Mouse (Mus musculus): ENCODE measurements at regions not wholly inside any gene's neighbourhood (a gene's known extent, or its start where the extent isn't known, plus 50 kb on each side); places are given as distances from the start of the nearest gene placed in this dataset.

DNA sequence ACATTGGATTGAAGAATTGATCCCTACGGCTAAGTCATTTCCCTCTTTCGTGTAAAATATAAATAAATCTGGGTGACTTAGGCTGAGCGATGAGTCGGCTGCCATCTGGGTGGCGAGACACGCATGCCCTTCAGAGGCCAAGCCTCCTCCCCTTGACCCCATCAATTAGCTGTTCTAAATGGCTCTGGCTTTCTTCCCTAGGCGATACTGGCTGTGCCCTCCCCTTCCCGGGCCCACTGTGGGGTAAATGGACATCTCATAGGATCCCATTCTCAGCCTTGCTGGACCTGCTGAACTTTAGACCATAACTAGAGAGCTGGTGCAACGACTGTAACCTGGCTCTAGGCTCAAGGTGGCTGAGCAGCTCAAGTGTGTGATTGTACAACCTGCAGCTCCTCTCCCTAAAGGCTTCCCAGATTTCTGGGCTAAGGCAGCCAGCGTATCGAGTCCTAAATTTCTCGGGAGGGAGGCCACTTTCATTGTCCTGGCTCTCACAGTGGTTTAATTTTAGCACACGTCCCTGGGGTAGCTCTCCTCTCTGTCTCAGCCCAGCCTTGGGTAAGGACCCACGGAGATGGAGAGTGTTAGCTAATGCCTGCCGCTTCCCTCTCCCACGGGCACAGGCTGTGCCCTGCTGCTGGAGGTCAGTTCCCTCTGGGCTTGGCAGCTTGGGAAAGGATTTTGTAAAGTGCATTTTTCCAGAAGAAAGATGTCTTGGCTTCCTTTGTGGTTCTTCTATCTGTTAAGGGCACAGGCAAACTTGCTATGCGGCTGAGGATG is 80.7 kb upstream of the Zc3h12a start:
- no peak for TF ChIP-seq GATA1 (IDR thresholded peaks at IDR 0.05; ENCODE audit: borderline replicate concordance, low read length)
- TF ChIP-seq FLI1 (IDR thresholded peaks at IDR 0.05; ENCODE audit: low read length) = no peak

Measured in megakaryocyte, embryonic 14.5 days (primary cell).